Mouse (Mus musculus): ENCODE results near the gene Krt8.

- no peak for TF ChIP-seq CTCF (IDR thresholded peaks at IDR 0.05; ENCODE audit: borderline replicate concordance, control insufficient read depth, extremely low read depth, insufficient read depth, low read length, poor library complexity)
- no peak for TF ChIP-seq POLR2A (IDR thresholded peaks at IDR 0.05; ENCODE audit: control insufficient read depth, extremely low read depth, insufficient read depth, low read length, poor library complexity)
These were observed 5.1 kb downstream of the Krt8 start for GRCm38 (mm10) chr15:101999156-101999555.
